Mouse (Mus musculus): ENCODE results near the gene Atxn7l2.

The Atxn7l2 gene

DNA sequence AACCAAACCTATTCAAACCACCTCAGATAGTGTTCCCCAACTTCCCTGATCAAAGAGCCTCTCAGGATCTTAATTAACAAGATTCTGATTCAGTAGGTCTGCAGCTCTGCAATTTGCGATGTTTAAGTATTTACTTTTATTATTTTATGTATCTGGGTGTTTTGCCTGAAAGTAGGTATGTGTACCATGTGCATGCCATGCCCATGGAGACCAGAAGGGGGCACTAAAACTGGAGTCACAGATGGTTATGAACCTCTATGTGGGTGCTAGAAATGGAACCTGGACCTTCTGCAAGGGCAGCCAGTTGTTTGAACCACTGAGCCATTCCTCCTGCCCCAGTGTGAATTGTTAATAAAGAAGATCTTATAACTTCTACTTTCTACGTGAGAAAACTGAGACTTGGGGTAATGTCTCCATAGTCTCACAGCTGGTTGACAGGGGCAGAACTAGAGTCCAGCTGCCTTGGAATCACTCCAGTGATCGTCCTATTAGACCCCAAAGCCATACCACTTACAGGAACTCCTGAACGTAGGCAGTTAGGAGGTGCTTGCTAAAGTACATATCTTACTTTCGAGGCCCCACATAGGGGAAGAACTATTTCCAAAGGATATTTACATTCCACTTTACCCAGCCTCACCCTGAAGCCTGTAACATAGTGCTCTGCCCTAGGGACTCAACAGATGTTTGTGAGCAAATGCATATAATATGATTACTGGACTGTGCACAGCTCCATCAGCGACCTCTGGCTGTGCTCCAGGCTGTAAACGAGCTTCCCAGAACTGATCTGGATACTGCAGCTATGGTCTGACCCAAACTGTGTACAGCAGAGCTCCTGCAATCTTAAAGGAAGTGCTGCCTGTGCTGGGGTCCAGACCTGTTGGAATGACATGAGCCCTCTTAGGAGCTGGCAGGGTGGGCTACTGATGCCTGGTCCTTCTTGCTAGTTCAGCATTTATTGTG is 31.7 kb downstream of the Atxn7l2 start:
- DNase-seq (ENCODE audit: low read depth) = no peak

DNA sequence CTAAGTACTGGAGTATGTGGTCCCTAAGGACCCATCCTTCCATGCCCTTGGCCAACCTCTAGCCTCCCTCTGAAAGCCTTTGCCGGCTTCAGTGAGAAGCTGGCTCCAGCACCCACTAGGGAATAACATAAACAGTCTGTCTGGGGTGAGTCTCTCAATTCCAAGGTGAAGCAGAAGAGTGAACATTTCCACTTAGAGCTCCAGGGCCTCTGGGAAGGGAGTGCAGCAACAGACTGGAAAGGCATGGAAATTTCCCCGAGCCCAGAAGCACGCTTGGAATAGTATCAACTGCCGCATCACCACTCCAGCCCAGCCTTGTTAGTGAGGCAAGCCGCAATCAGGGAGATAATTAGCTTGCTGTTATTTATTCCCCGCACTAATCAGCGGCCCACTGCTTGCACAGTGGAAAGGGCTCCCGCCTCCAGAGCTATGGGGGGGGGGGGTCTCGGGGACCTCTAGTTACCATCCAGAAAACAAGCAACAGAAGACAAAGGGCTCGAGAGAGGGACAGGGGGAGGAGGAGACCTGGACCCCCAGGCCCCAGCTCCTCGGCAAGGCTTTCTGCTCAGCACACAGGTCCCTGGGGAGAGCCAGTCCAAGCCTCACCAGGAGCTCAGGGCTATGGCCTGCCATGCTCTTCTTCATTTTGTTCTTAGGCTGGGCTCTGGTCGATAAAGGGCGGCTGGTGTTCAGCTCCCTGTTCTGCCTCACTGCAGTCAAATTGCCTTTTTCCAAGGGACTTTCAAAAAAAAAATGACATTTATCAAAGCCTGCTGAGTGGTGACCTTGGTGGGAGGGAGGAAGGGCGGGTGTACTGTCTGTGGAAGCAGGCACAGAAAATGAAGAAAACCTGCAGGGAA is 35.8 kb downstream of the Atxn7l2 start:
- no peak for DNase-seq (ENCODE audit: low read depth)

DNA sequence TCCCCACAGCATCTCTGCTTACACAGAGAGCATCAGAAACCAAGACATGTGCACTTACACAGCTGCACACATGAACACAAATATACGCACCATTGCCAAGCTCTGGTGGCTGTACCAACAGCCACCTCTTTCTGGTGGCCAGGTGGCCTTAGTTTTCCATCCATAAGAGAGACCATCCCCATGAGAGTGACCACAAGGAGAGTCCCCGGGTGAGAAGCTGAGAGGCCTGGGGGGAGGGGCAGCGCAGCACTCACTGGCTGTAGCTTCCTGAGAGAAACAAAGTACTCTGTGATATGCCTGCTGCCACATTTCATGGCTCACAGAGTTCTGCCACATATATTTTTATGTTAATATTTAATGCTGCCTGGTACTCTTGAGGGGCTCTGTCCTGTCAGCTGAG is 41.5 kb downstream of the Atxn7l2 start:
- no peak for DNase-seq (ENCODE audit: low read depth)

DNA sequence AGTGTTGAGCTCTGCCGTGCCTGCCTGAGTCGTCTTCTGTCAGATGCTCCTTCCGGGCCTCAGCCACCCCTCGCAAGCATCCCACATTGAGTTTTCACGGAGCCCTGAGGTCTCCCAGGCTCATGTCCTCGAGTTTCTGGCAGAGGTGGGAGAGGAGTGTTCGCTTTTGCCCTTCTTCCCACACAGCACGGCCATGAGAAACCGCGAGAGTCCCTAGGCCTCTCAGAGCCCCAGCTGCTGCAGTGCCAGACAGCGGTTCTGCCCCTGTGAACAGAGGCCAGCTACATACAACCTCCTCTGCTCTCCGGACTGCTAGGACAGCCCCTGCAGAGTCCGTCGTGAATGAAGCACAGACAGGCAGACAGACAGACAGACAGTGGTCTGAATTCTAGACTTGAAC is 43.2 kb downstream of the Atxn7l2 start:
- no peak for DNase-seq (ENCODE audit: low read depth)

DNA sequence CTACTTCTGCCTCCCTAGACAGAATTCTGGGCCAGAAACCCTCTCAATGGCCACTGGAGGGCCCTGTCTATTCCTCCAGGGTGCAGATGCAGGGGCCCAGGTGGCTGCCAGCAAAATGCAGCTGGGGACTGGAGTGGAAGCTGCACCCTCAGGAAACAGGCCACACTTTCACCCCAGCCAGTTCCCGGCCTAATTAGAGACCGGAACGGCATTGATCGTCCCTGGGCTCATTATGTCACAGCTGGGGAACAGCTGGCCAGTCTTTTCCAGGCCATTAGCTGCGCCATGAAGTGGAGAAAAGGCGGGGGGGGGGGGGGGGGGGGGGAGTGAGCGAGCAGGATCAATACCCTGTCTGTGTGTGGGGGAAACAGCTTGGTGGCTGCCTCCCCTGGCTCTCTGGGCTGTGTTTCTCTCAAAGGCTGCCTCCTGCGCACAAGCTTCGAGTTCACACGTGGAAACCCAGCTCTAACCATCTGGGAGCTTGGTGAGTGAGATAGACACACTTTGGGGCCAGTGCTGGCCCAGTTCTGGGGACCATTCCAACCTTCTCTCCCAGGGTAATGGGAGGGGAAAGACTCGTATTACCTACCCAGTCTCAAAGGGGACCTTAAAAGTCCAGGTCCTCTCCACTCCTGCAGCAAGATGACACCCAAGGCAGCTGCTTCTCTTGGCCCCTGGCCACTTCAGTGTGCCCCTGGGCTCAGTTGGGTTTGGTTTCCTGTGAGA is 44.1 kb downstream of the Atxn7l2 start:
- no peak for DNase-seq (ENCODE audit: low read depth)

DNA sequence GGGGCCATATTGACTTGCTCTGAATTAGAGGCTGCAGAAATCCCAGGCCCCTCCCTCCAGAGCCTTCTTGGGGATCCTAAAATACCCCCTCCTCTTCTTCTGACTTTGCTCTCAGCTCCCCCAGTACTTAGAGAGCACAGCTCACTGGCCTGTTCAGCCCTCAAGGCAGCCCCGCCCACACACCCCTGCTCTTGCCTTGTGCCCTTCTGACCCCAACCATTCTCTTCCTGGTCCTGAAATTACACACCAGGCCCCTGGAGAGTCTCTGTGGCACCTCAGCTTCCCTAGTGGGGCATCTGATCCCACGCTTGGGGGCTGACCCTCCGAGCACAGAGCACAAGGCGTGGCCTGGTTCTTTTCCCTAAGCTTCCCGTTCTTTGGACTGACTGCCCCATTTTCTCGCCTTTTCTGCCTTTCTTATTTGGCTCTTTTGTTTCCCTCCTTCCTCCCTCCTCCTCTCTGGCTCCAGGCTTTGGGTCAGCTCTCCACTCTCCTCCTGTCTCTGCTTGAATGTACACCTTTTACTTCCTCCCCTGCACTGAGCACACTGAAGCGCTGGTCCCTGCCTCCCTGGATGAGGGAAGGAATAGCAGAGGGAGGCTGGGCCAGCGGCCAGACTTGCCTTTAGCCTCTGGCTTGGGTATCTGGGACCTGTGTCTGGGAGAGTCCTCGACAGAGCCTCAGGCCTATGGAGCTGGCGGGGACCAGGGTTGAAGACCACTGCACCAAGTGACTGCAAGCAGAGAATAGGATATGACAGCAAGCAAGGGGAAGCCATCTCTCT is 45.0 kb downstream of the Atxn7l2 start:
- no peak for DNase-seq (ENCODE audit: low read depth)

DNA sequence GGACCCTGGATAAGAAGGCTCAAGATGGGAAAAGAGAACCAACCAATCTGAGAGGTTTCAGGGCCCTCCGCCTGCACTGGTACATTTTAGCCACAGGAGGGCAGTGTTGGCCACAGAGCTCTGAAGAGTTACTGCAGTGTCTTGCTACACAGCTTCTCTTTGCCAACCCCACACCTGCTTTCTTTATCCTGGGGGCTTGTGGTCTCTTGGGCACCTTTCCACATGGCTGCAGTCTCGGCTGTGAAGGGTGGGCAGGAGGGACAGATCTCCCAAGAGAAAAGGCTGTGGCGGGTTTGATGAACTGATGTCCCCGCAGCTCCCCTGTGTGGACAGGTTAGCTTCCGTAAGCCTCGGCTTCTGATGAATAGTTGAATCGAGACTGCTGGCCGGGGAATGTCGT is 45.9 kb downstream of the Atxn7l2 start:
- peak; percentile 54 for DNase-seq (ENCODE audit: low read depth)

DNA sequence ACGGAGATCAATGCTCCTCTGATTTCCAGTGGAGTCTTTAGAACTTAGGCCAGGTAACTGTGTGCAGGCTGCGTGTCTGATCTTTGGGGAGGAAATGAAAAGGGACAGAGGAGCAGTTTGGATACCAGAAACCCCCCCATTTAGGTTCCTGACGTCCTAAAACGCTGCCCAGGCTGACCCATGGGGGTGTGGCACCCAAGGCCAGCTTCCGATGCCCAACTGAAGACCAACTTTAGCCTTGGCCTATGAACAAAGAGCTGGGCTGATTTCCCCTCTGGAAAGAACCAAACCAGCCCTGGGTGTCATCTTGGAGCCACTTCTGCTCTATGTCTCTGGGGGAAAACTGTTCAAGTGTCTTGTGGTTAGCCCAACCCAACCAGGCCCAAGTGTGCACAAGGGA is 46.6 kb downstream of the Atxn7l2 start:
- no peak for DNase-seq (ENCODE audit: low read depth)

DNA sequence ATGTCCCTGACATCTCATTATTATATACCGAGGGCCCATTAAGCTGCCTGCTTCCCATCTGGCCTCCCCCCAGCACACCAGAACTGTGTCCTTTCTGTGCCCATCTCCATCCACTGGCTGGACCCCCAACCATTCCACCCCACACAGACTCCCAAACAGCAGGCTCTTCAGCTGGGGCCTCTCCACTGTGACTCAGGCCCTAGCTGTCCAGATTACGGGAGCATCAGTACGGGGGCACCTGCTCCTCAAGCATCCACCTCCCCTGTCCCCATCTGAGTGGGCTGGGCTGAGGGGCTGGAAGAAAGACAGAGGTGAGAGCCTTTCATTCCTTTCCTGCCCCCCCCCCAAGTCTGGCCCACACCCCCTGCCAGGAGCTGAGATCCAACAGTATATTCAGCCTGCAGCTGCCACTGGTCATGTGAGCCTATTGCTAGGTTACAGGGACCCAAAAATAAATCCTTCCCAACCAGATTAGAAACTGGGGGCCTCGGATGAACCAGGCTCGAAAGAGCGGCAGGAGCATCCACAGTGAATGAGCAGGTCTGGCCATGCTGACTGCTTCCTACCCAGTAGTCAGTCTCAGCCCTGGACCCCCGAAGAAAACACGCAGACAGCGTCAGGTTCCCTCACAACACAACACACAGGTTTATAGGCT is 52.2 kb downstream of the Atxn7l2 start:
- no peak for DNase-seq (ENCODE audit: low read depth)

DNA sequence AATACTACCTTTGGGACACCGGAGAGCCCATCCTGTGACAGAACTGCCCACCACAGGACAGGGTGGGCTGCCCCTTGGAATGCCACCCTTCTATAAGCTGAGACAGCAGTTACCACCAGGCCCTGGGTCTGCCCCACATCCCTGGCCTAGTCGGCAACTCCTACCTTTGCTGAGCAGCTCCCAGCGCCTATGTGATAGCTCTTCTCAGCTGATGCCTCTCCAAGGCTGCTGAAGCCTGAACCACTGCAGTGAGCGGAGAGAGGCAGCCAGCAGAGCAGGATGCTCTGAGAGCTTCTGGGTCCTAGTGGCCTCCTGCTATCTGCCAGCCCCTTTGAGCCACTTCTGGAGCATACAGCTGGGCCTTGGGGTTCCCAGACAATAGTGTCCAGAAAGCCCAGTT is 56.1 kb downstream of the Atxn7l2 start, which contains the start of gene Gpr61:
Gene Gpr61 (minus strand): TSS at position 227 of the 400 bp plus-strand sequence.
- DNase-seq (ENCODE audit: low read depth) = no peak

DNA sequence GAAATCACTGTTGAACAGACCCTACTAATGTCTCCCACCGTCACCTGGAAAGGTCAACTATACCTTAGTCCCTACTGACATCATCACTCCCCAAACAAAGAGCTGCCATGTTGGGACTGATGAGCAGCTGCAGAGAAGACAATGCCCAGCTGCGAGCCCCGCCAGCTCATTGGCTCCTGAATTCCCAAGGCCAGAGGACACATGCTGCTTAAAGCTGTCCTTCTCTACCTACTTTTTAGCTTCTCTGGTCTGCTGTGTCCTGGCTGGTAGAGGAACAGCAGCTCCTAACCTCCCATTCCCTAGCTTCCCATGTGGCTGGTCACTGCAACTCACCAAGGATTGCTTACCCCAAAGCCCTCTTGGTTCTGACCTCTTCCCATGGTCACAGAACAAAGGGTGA is 58.4 kb downstream of the Atxn7l2 start:
- DNase-seq (ENCODE audit: low read depth) = no peak
